Mouse (Mus musculus): ENCODE data around the gene Asns. TPM values are rescaled to one million over a fixed set of nuclear protein-coding genes. Genes with fewer than 3 reads are reported as not detected.

The Asns gene
- polyA plus RNA-seq, 2 experiments: 103 to 341 TPM

DNA sequence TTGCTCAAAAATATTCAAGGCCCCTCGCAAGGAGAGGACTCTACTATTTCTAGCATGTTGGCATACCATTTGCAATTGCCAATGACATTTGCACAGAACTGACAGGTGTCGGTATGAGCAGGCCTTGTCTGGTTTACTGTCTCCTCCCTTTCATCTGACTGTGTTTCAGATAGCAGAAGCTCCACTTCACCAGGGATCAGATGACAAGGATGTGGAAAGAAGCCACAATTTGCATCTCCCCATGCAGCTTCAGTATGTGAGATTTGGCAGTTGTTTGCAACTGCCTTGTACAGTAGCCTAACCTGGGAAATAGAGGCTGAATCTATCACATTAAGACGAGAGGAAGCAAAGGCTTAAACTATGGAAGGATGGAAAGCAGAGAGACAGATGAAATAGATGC, 3.6 kb upstream of the Asns start:
- peak overlapping the region; percentile 51 for H3K9ac ChIP-seq (replicated peaks)
- H3K27me3 ChIP-seq (ENCODE audit: control insufficient read depth, insufficient read depth, low read length): no peaks in the 10 kb centered on the region
- WGBS (ENCODE audit: insufficient replicate concordance): 36% methylated on average over 3 of the region's 3 CpGs
- no peaks in the 10 kb centered on the region for H3K36me3 ChIP-seq (replicated peaks; ENCODE audit: control insufficient read depth, insufficient read depth, low read depth)
- H3K4me1 ChIP-seq (replicated peaks; ENCODE audit: control insufficient read depth in 2 of 2, insufficient read depth in 2 of 2, low read length in 1 of 2): peaks cover 49 to 50% of the 10 kb centered on the region in 2 experiments
- H3K27ac ChIP-seq: peak overlapping the region; percentile 90
- H3K4me2 ChIP-seq (ENCODE audit: low read depth): peak overlapping the region; percentile 64
- TF ChIP-seq EP300 (IDR thresholded peaks at IDR 0.05; ENCODE audit: low read depth) (no peak), CTCF (IDR thresholded peaks at IDR 0.05; ENCODE audit: low read depth) (no peak)
- H3K9me3 ChIP-seq (ENCODE audit: control insufficient read depth, low read length): no peaks in the 10 kb centered on the region
- DNase-seq (ENCODE audit: low read depth in 3 of 3, low spot score in 3 of 3) (peak in 1 of 3 experiments; percentile 52), ATAC-seq (ENCODE audit: insufficient read depth) (no peak)
- H3K4me3 ChIP-seq (ENCODE audit: insufficient read depth in 1 of 2, low read depth in 2 of 2, low read length in 2 of 2): no peak overlapping the region

DNA sequence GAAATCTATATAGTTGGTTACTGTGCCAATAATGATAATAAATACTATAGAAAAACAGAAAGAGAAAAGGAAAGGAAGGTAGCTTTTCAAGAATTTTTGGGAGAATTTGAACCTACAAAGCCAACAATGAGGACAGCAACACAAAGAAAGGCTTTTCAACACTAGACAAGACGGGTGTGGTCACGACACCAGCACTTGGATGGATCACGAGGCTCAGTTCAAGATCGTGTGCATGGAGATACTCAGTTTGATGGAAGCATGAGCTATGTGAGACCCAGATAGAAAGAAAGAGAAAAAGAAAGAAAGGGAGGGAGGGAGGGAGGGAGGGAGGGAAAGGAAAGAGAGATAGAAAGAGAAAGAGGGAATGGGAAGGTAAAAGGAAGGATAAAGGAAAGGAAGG, 2.8 kb upstream of the Asns start:
- Histone ChIP-seq H3K4me3 (ENCODE audit: insufficient read depth in 1 of 2, low read depth in 2 of 2, low read length in 2 of 2) (no peak overlapping the region), H3K27ac (peak overlapping the region; percentile 90), H3K36me3 (replicated peaks; ENCODE audit: control insufficient read depth, insufficient read depth, low read depth) (no peaks in the 10 kb centered on the region), H3K9me3 (ENCODE audit: control insufficient read depth, low read length) (no peaks in the 10 kb centered on the region), H3K4me2 (ENCODE audit: low read depth) (no peak overlapping the region), H3K9ac (replicated peaks) (no peak overlapping the region), H3K27me3 (ENCODE audit: control insufficient read depth, insufficient read depth, low read length) (no peaks in the 10 kb centered on the region), H3K4me1 (replicated peaks; ENCODE audit: control insufficient read depth in 2 of 2, insufficient read depth in 2 of 2, low read length in 1 of 2) (peaks cover 51 to 52% of the 10 kb centered on the region in 2 experiments)
- TF ChIP-seq CTCF (IDR thresholded peaks at IDR 0.05; ENCODE audit: low read depth) (no peak), EP300 (IDR thresholded peaks at IDR 0.05; ENCODE audit: low read depth) (no peak)
- DNase-seq (ENCODE audit: low read depth in 3 of 3, low spot score in 3 of 3) (peak in 1 of 3 experiments; percentile 50), ATAC-seq (ENCODE audit: insufficient read depth) (no peak)
- 31% methylated on average over 4 of the region's 4 CpGs for WGBS (ENCODE audit: insufficient replicate concordance)

DNA sequence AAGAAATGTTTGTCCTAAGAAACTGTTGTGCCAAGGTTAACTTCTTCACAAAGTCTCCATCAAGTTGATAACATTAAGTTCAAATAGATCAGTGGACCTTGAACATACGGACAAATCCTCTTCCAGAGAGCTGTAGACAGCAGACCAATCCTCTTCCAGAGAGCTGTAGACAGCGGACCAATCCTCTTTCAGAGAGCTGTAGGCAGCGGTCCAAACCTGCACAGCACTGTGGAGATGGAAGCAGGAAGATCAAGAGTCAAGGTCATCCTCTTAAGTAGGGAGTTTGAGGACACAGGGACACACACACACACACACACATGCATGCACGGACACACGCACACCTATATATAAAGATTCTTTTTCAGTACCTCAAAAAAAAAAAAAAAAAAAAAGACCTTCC, 612 bp upstream of the Asns start:
- Histone ChIP-seq H3K9me3 (ENCODE audit: control insufficient read depth, low read length) (no peaks in the 10 kb centered on the region), H3K27me3 (ENCODE audit: control insufficient read depth, insufficient read depth, low read length) (no peaks in the 10 kb centered on the region), H3K4me1 (replicated peaks; ENCODE audit: control insufficient read depth in 2 of 2, insufficient read depth in 2 of 2, low read length in 1 of 2) (peaks cover 57 to 58% of the 10 kb centered on the region in 2 experiments), H3K4me2 (ENCODE audit: low read depth) (peak overlapping the region; percentile 68), H3K27ac (peak overlapping the region; percentile 55), H3K4me3 (ENCODE audit: insufficient read depth in 1 of 2, low read depth in 2 of 2, low read length in 2 of 2) (no peak overlapping the region), H3K36me3 (replicated peaks; ENCODE audit: control insufficient read depth, insufficient read depth, low read depth) (peaks cover 4% of the 10 kb centered on the region), H3K9ac (replicated peaks) (peak overlapping the region; percentile 7; the same call in 1 of the 2 replicates)
- 63% methylated on average over 5 of the region's 5 CpGs for WGBS (ENCODE audit: insufficient replicate concordance)
- DNase-seq (ENCODE audit: low read depth in 3 of 3, low spot score in 3 of 3) (no peak), ATAC-seq (ENCODE audit: insufficient read depth) (no peak)
- no peak for TF ChIP-seq EP300 (IDR thresholded peaks at IDR 0.05; ENCODE audit: low read depth)
- no peak for TF ChIP-seq CTCF (IDR thresholded peaks at IDR 0.05; ENCODE audit: low read depth)

DNA sequence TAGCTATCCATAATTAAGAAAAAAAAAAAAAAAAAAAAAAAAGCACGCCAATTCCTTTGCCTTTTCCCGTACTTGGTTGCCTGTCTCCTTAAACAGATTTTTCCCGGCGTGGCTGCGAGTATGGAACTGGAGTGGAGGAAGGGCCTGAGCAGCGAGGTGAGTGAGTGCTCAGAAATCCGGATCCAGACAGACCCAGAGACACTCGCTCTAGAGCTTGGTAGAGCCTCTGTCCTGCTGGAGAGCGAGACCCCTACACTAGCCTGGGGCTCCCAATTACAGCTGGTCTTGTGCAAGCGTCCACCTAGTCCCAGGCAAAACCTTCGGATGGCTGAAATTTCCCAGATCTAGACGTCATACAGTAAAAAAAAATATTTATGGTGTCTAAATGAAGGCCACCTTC, 603 bp downstream of the Asns start:
- H3K27me3 ChIP-seq (ENCODE audit: control insufficient read depth, insufficient read depth, low read length): no peaks in the 10 kb centered on the region
- H3K36me3 ChIP-seq (replicated peaks; ENCODE audit: control insufficient read depth, insufficient read depth, low read depth): peaks cover 5% of the 10 kb centered on the region
- H3K4me3 ChIP-seq (ENCODE audit: insufficient read depth in 1 of 2, low read depth in 2 of 2, low read length in 2 of 2): peak overlapping the region; percentile 82 to 97
- ATAC-seq (ENCODE audit: insufficient read depth) (peak; percentile 36), DNase-seq (ENCODE audit: low read depth in 3 of 3, low spot score in 3 of 3) (no peak)
- no peak for TF ChIP-seq CTCF (IDR thresholded peaks at IDR 0.05; ENCODE audit: low read depth)
- TF ChIP-seq EP300 (IDR thresholded peaks at IDR 0.05; ENCODE audit: low read depth): no peak
- H3K4me1 ChIP-seq (replicated peaks; ENCODE audit: control insufficient read depth in 2 of 2, insufficient read depth in 2 of 2, low read length in 1 of 2): peaks cover 45 to 52% of the 10 kb centered on the region in 2 experiments
- H3K9me3 ChIP-seq (ENCODE audit: control insufficient read depth, low read length): no peaks in the 10 kb centered on the region
- peak overlapping the region; percentile 65 for H3K27ac ChIP-seq
- peak overlapping the region; percentile 68 for H3K4me2 ChIP-seq (ENCODE audit: low read depth)
- peak overlapping the region; percentile 92 for H3K9ac ChIP-seq (replicated peaks)
- WGBS (ENCODE audit: insufficient replicate concordance): under 1% methylated on average over 12 of the region's 12 CpGs

DNA sequence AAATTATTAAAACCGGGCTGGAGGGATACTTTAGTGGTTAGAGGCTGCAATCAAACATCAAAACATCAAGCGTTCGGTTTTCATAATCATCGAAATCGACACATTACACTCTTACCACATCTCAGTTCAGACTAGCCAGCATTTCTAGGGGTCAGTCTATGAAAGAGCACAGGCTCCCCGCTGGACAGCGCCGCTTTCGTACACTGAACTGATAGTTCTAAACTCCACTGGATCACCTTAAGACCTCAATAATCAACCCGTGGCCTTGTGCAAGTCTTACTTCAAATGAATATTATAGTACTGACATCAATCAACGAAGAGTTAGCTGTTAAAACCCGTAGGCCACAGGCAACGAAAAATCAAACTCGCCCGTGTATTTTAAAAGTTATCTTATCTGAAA, 1.0 kb downstream of the Asns start:
- Histone ChIP-seq H3K9me3 (ENCODE audit: control insufficient read depth, low read length) (no peaks in the 10 kb centered on the region), H3K27me3 (ENCODE audit: control insufficient read depth, insufficient read depth, low read length) (no peaks in the 10 kb centered on the region), H3K4me2 (ENCODE audit: low read depth) (peak overlapping the region; percentile 68), H3K4me1 (replicated peaks; ENCODE audit: control insufficient read depth in 2 of 2, insufficient read depth in 2 of 2, low read length in 1 of 2) (peaks cover 45 to 51% of the 10 kb centered on the region in 2 experiments), H3K27ac (peak overlapping the region; percentile 19; the same call in 1 of the 2 replicates), H3K4me3 (ENCODE audit: insufficient read depth in 1 of 2, low read depth in 2 of 2, low read length in 2 of 2) (peak overlapping the region; percentile 82 to 97), H3K36me3 (replicated peaks; ENCODE audit: control insufficient read depth, insufficient read depth, low read depth) (peaks cover 9% of the 10 kb centered on the region), H3K9ac (replicated peaks) (peak overlapping the region; percentile 92)
- no peak for DNase-seq (ENCODE audit: low read depth in 3 of 3, low spot score in 3 of 3)
- WGBS (ENCODE audit: insufficient replicate concordance): 23% methylated on average over 15 of the region's 15 CpGs
- TF ChIP-seq CTCF (IDR thresholded peaks at IDR 0.05; ENCODE audit: low read depth): no peak
- no peak for TF ChIP-seq EP300 (IDR thresholded peaks at IDR 0.05; ENCODE audit: low read depth)
- no peak for ATAC-seq (ENCODE audit: insufficient read depth)

Measured in liver, embryonic 14.5 days (tissue).